ENCODE assay signal across 7 mouse cellular contexts in the genomic region with DNA sequence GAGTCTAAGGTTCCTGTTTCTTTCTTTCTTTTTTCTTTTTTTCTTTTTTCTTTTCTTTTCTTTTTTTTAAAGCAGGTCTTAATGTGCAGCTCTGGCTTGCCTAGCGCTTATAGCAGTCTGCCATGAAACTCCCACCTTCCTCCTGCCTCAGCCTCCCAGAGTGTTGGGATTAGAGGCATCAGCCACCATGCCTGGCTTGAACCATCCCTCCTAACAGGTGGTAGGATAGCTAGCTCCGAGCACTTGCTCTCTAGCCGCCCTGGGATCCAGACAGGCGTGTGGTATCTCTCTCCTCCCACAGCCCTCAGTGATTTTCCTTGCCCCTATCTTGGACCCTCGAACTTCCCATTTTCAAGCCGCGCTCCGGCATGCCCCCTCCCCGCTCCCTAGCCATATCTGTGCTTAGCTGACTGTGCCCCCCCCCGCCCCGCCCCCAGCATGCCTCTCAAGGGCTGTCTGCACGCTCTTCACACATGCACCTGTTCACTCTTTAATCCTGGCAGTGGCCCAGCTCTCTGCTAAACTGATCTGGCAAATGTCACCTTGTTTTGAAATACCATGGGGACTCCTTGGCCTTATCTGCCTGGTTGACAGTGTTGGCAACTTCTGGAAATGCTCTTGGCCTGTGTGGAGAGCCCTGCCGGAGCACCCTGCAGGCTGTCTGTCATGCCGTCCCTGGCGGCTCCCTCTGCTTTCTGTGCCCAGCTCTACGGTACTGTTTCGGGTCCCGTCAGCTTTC. TPM values are rescaled to one million over a fixed set of nuclear protein-coding genes. Genes with fewer than 3 reads are reported as not detected.
DNase-seq lines count a peak whose midpoint lies in the region; ATAC-seq and TF ChIP-seq lines count a peak whose summit lies in the region.

No protein-coding gene starts in this region.

- H3K4me2 ChIP-seq in forebrain, postnatal 0 days (ENCODE audit: low read depth) = 0 out of 2 replicates have a peak overlapping the region, but pooled peaks have one; percentile 3
- no peak overlapping the region for H3K4me2 ChIP-seq in intestine, embryonic 16.5 days (ENCODE audit: low read depth, low read length)

- no peak for TF ChIP-seq CTCF in MEL (IDR thresholded peaks at IDR 0.05 in 2 of 3, conservative IDR thresholded peaks at IDR 0.05 in 1 of 3; ENCODE audit: control insufficient read depth in 1 of 3, insufficient read depth in 1 of 3, low read depth in 2 of 3, low read length in 3 of 3, poor library complexity in 1 of 3, severe bottlenecking in 1 of 3)
- no peak for TF ChIP-seq CTCF in forebrain, postnatal 0 days (IDR thresholded peaks at IDR 0.05; ENCODE audit: low read depth)

- H3K36me3 ChIP-seq in MEL (ENCODE audit: control insufficient read depth in 1 of 2, insufficient read depth in 2 of 2, low read length in 2 of 2) = peaks cover 0 to 11% of the 10 kb centered on the region in 2 experiments; a peak in 2 of 4 replicates
- H3K36me3 ChIP-seq in forebrain, postnatal 0 days (ENCODE audit: insufficient read depth) = peaks cover 7% of the 10 kb centered on the region; the same call in 1 of the 2 replicates
- peaks cover 4% of the 10 kb centered on the region; the same call in 1 of the 2 replicates for H3K36me3 ChIP-seq in intestine, embryonic 16.5 days (ENCODE audit: control insufficient read depth, insufficient read depth, low read length)

- DNase-seq in MEL (ENCODE audit: low read depth, low spot score) = peak; percentile 94
- DNase-seq in MN1 (ENCODE audit: low spot score) = peak; percentile 92
- peak; percentile 69 for DNase-seq in forebrain, postnatal 0 days
- DNase-seq in ovary, adult 18-20 months (ENCODE audit: low spot score) = no peak
- DNase-seq in left cerebral cortex, adult 18-20 months (ENCODE audit: low spot score in 2 of 2) = no peak

- no peak overlapping the region for H3K9ac ChIP-seq in MEL (ENCODE audit: control insufficient read depth, low read depth, low read length, poor library complexity, severe bottlenecking)
- no peak overlapping the region for H3K9ac ChIP-seq in forebrain, postnatal 0 days
- no peak overlapping the region for H3K9ac ChIP-seq in intestine, embryonic 16.5 days (ENCODE audit: low read depth, low read length)

- H3K27ac ChIP-seq in MEL (ENCODE audit: control insufficient read depth, low read depth, low read length) = no peak overlapping the region
- peak overlapping the region; percentile 40; the same call in 1 of the 2 replicates for H3K27ac ChIP-seq in forebrain, postnatal 0 days (ENCODE audit: low read depth, low read length)
- no peak overlapping the region for H3K27ac ChIP-seq in intestine, embryonic 16.5 days (ENCODE audit: low read length)

- TF ChIP-seq EP300 in MEL (IDR thresholded peaks at IDR 0.05; ENCODE audit: low read depth in 1 of 2, low read length in 2 of 2) = peak in 1 of 2 experiments; percentile 74

- no peak for TF ChIP-seq RAD21 in MEL (IDR thresholded peaks at IDR 0.05; ENCODE audit: low read depth, low read length)

- H3K79me2 ChIP-seq in MEL (ENCODE audit: control insufficient read depth, insufficient read depth, low read length, poor library complexity) = no peaks in the 10 kb centered on the region

- no peaks in the 10 kb centered on the region for H3K9me3 ChIP-seq in MEL (replicated peaks; ENCODE audit: insufficient read depth, low read length)
- H3K9me3 ChIP-seq in forebrain, postnatal 0 days (ENCODE audit: low read length) = no peaks in the 10 kb centered on the region
- no peaks in the 10 kb centered on the region for H3K9me3 ChIP-seq in intestine, embryonic 16.5 days (ENCODE audit: control insufficient read depth, low read length)

- H3K4me1 ChIP-seq in MEL (ENCODE audit: control insufficient read depth in 1 of 2, insufficient read depth in 2 of 2, low read length in 2 of 2) = peaks cover 0 to 15% of the 10 kb centered on the region in 2 experiments; a peak in 2 of 4 replicates
- H3K4me1 ChIP-seq in forebrain, postnatal 0 days (ENCODE audit: insufficient read depth) = peaks cover 22% of the 10 kb centered on the region
- peaks cover 10% of the 10 kb centered on the region; the same call in 1 of the 2 replicates for H3K4me1 ChIP-seq in intestine, embryonic 16.5 days (ENCODE audit: control insufficient read depth, insufficient read depth, low read length)

- no peak for TF ChIP-seq POLR2A in MEL (IDR thresholded peaks at IDR 0.05; ENCODE audit: control insufficient read depth in 1 of 2, insufficient read depth in 1 of 2, low read depth in 1 of 2, low read length in 2 of 2, poor library complexity in 1 of 2)

- no peak overlapping the region for H3K4me3 ChIP-seq in MEL (ENCODE audit: control insufficient read depth in 1 of 2, insufficient read depth in 1 of 2, low read depth in 2 of 2, low read length in 2 of 2)
- no peak overlapping the region for H3K4me3 ChIP-seq in forebrain, postnatal 0 days (ENCODE audit: low read depth, low read length)
- no peak overlapping the region for H3K4me3 ChIP-seq in intestine, embryonic 16.5 days (ENCODE audit: low read length)

- WGBS in forebrain, postnatal 0 days = 8% methylated on average over 18 of the region's 18 CpGs
- WGBS in intestine, embryonic 16.5 days = 26% methylated on average over 18 of the region's 18 CpGs

- peak; percentile 86 for ATAC-seq in forebrain, postnatal 0 days
- ATAC-seq in intestine, embryonic 16.5 days = peak; percentile 31; the same call in 1 of the 2 replicates
- ATAC-seq in megakaryocyte progenitor cell, adult 5-6 weeks (replicated peaks; ENCODE audit: poor library complexity) = peak; percentile 91

- no peaks in the 10 kb centered on the region; a peak in 1 of 4 replicates for H3K27me3 ChIP-seq in MEL (ENCODE audit: control insufficient read depth in 1 of 2, insufficient read depth in 2 of 2, low read length in 2 of 2)
- no peaks in the 10 kb centered on the region for H3K27me3 ChIP-seq in forebrain, postnatal 0 days (ENCODE audit: insufficient read depth, low read length)
- H3K27me3 ChIP-seq in intestine, embryonic 16.5 days (replicated peaks; ENCODE audit: control insufficient read depth, insufficient read depth, low read length) = no peaks in the 10 kb centered on the region

RNA-seq across cellular contexts. Expression of gene Dbn1, which starts 7.1 kb away (rescaled TPM):
- total RNA-seq in MEL (2012; rRNA removed) = 0.04 and 0.10 TPM in 2 replicates
- under 1 TPM in 1 of 2 experiments, not detected in 1; 0.53 TPM for polyA plus RNA-seq in MEL (2012; ENCODE audit: insufficient read depth in 1 of 2, insufficient read length in 2 of 2, low read depth in 1 of 2, low replicate concordance in 2 of 2, missing spikeins in 1 of 2)
- total RNA-seq in forebrain, postnatal 0 days (2014; rRNA removed) = 545 and 619 TPM in 2 replicates
- polyA plus RNA-seq in forebrain, postnatal 0 days (2015; fragmentation: Nextera tagmentation; extraction: Ambion mirVana) = 603 and 619 TPM in 2 replicates
- polyA plus RNA-seq in intestine, embryonic 16.5 days (2015; fragmentation: Nextera tagmentation; extraction: Ambion mirVana) = 88.4 and 91.2 TPM in 2 replicates
- total RNA-seq in megakaryocyte progenitor cell, adult 5-6 weeks (2015) = 0.72 and 0.76 TPM in 2 replicates
- 2.3 and 2.7 TPM in 2 replicates for total RNA-seq in megakaryocyte progenitor cell, adult 5-6 weeks (2017)
- 100 to 1,000 TPM; 263 to 271 TPM for total RNA-seq in left cerebral cortex, adult 18-20 months (2021)

RNA-seq across cellular contexts. Expression of gene Pdlim7, which starts 18.4 kb away (rescaled TPM):
- 12.3 and 15.7 TPM in 2 replicates for total RNA-seq in MEL (2012; rRNA removed)
- 10 to 100 TPM in 1 of 2 experiments, not detected in 1; 40.6 TPM for polyA plus RNA-seq in MEL (2012; ENCODE audit: insufficient read depth in 1 of 2, insufficient read length in 2 of 2, low read depth in 1 of 2, low replicate concordance in 2 of 2, missing spikeins in 1 of 2)
- 26.6 and 36.7 TPM in 2 replicates for total RNA-seq in forebrain, postnatal 0 days (2014; rRNA removed)
- polyA plus RNA-seq in forebrain, postnatal 0 days (2015; fragmentation: Nextera tagmentation; extraction: Ambion mirVana) = 114 and 115 TPM in 2 replicates
- 189 and 200 TPM in 2 replicates for polyA plus RNA-seq in intestine, embryonic 16.5 days (2015; fragmentation: Nextera tagmentation; extraction: Ambion mirVana)
- 12.7 and 13.0 TPM in 2 replicates for total RNA-seq in megakaryocyte progenitor cell, adult 5-6 weeks (2015)
- 5.3 and 5.9 TPM in 2 replicates for total RNA-seq in megakaryocyte progenitor cell, adult 5-6 weeks (2017)
- 100 to 1,000 TPM in 1 of 2 experiments, 10 to 100 TPM in 1; 91.7 to 101 TPM for total RNA-seq in left cerebral cortex, adult 18-20 months (2021)

RNA-seq across cellular contexts. Expression of gene Prr7, which starts 31.0 kb away (rescaled TPM):
- total RNA-seq in MEL (2012; rRNA removed) = 2.4 and 2.7 TPM in 2 replicates
- 1 to 10 TPM in 1 of 2 experiments, not detected in 1; 8.7 TPM for polyA plus RNA-seq in MEL (2012; ENCODE audit: insufficient read depth in 1 of 2, insufficient read length in 2 of 2, low read depth in 1 of 2, low replicate concordance in 2 of 2, missing spikeins in 1 of 2)
- 108 and 118 TPM in 2 replicates for total RNA-seq in forebrain, postnatal 0 days (2014; rRNA removed)
- polyA plus RNA-seq in forebrain, postnatal 0 days (2015; fragmentation: Nextera tagmentation; extraction: Ambion mirVana) = 7.8 and 8.7 TPM in 2 replicates
- 0.10 and 0.18 TPM in 2 replicates for polyA plus RNA-seq in intestine, embryonic 16.5 days (2015; fragmentation: Nextera tagmentation; extraction: Ambion mirVana)
- 0.72 and 1.7 TPM in 2 replicates for total RNA-seq in megakaryocyte progenitor cell, adult 5-6 weeks (2015)
- total RNA-seq in megakaryocyte progenitor cell, adult 5-6 weeks (2017) = 1.5 TPM in 2 replicates
- total RNA-seq in left cerebral cortex, adult 18-20 months (2021) = 10 to 100 TPM; 66.6 to 70.1 TPM

RNA-seq across cellular contexts. Expression of gene Dok3, which starts 34.0 kb away (rescaled TPM):
- 1.4 and 1.6 TPM in 2 replicates for total RNA-seq in MEL (2012; rRNA removed)
- polyA plus RNA-seq in MEL (2012; ENCODE audit: insufficient read depth in 1 of 2, insufficient read length in 2 of 2, low read depth in 1 of 2, low replicate concordance in 2 of 2, missing spikeins in 1 of 2) = 1 to 10 TPM in 1 of 2 experiments, not detected in 1; 4.3 TPM
- 2.5 and 4.8 TPM in 2 replicates for total RNA-seq in forebrain, postnatal 0 days (2014; rRNA removed)
- 0.82 TPM in 2 replicates for polyA plus RNA-seq in forebrain, postnatal 0 days (2015; fragmentation: Nextera tagmentation; extraction: Ambion mirVana)
- polyA plus RNA-seq in intestine, embryonic 16.5 days (2015; fragmentation: Nextera tagmentation; extraction: Ambion mirVana) = 2.7 and 3.0 TPM in 2 replicates
- total RNA-seq in megakaryocyte progenitor cell, adult 5-6 weeks (2015) = 18.1 and 34.6 TPM in 2 replicates
- 22.9 and 31.2 TPM in 2 replicates for total RNA-seq in megakaryocyte progenitor cell, adult 5-6 weeks (2017)
- total RNA-seq in left cerebral cortex, adult 18-20 months (2021) = 10 to 100 TPM in 1 of 2 experiments, 1 to 10 TPM in 1; 9.1 to 12.2 TPM

RNA-seq across cellular contexts. Expression of gene Ddx41, which starts 41.4 kb away (rescaled TPM):
- total RNA-seq in MEL (2012; rRNA removed) = 58.5 and 61.6 TPM in 2 replicates
- polyA plus RNA-seq in MEL (2012; ENCODE audit: insufficient read depth in 1 of 2, insufficient read length in 2 of 2, low read depth in 1 of 2, low replicate concordance in 2 of 2, missing spikeins in 1 of 2) = 10 to 100 TPM in 1 of 2 experiments, not detected in 1; 88.8 TPM
- total RNA-seq in forebrain, postnatal 0 days (2014; rRNA removed) = 65.2 and 69.6 TPM in 2 replicates
- 46.1 and 51.7 TPM in 2 replicates for polyA plus RNA-seq in forebrain, postnatal 0 days (2015; fragmentation: Nextera tagmentation; extraction: Ambion mirVana)
- polyA plus RNA-seq in intestine, embryonic 16.5 days (2015; fragmentation: Nextera tagmentation; extraction: Ambion mirVana) = 50.5 and 54.8 TPM in 2 replicates
- 28.0 and 29.1 TPM in 2 replicates for total RNA-seq in megakaryocyte progenitor cell, adult 5-6 weeks (2015)
- total RNA-seq in megakaryocyte progenitor cell, adult 5-6 weeks (2017) = 66.9 and 78.0 TPM in 2 replicates
- 10 to 100 TPM; 52.2 to 62.0 TPM for total RNA-seq in left cerebral cortex, adult 18-20 months (2021)

Comparison
In these comparisons a context has a peak if more than half of its experiments do, and no peak if none do; other contexts are left out.
1. DNase-seq: peak in MEL (single experiment), MN1 (single experiment) and forebrain, postnatal 0 days (single experiment); none in ovary, adult 18-20 months (single experiment) and left cerebral cortex, adult 18-20 months (0 of 2).
2. ATAC-seq: peak in every context shown above with its lines; median percentile 91 in megakaryocyte progenitor cell, adult 5-6 weeks; 86 in forebrain, postnatal 0 days; 31 in intestine, embryonic 16.5 days.
3. RNA of gene Dbn1, which starts 7.1 kb away (total RNA-seq): 545 to 619 TPM in forebrain, postnatal 0 days and 263 to 271 TPM in left cerebral cortex, adult 18-20 months; 0.72 to 2.7 TPM in megakaryocyte progenitor cell, adult 5-6 weeks and 0.04 to 0.10 TPM in MEL; every median in the first group is over 10 times any median in the second.
4. RNA of gene Prr7, which starts 31.0 kb away (total RNA-seq): 108 to 118 TPM in forebrain, postnatal 0 days and 66.6 to 70.1 TPM in left cerebral cortex, adult 18-20 months; 2.4 to 2.7 TPM in MEL and 0.72 to 1.7 TPM in megakaryocyte progenitor cell, adult 5-6 weeks; every median in the first group is over 10 times any median in the second.